Mouse (Mus musculus): ENCODE measurements around the gene Vamp1. TPM values are rescaled to one million over a fixed set of nuclear protein-coding genes. Genes with fewer than 3 reads are reported as not detected.

Vamp1 gene
- total and polyA plus RNA-seq, 3 experiments, result 1.5 to 5.5 TPM; not detected in 1

DNA sequence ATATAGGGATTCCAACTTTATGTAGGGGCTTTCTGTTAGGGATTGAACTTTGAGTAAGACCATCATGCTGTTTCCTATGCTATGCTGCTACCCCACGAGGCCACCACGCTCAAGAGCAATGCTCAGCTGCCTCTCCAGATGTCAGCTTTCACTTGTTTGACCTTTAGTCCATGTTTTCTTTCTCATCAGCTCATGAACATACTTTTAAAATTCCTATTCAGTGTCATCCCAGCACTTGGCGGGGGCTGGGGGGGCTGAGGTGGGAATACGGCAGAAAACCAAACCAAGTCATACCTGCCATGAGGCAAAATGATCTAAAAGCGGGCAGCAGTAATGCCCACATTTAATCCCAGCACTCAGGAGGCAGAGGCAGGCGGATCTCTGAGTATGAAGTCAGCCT lies 2.2 kb upstream of the Vamp1 start:
- no peak for TF ChIP-seq MYB (IDR thresholded peaks at IDR 0.05; ENCODE audit: low read depth, low read length)
- TF ChIP-seq ELF1 (IDR thresholded peaks at IDR 0.05; ENCODE audit: low read depth, low read length), result no peak
- TF ChIP-seq ETS1 (IDR thresholded peaks at IDR 0.05; ENCODE audit: low read depth, low read length), result no peak
- no peak overlapping the region for H3K4me3 ChIP-seq (ENCODE audit: control insufficient read depth in 1 of 2, insufficient read depth in 1 of 2, low read depth in 2 of 2, low read length in 2 of 2)
- H3K4me1 ChIP-seq (ENCODE audit: control insufficient read depth in 1 of 2, insufficient read depth in 2 of 2, low read length in 2 of 2), result peaks cover 6 to 12% of the 10 kb centered on the region in 2 experiments

DNA sequence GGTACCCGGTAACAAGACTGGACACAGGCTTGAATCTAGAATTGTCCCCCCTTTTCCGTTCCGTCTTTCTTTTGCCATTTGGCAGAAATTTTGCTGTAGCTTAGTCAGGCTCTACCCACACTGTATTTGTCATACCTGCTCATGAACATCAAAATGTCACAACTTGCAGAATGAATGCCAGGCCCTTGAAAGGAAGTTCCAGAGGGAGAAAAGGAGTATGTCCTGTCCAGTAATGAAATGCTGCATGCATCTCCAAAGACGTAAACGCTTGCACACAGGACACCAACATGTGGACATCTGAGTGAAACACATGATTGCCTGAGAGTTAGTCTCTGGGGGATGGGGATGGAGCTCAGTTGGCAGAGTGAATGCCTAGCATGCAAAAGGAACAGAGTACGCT lies 1.6 kb upstream of the Vamp1 start:
- no peaks in the 10 kb centered on the region for H3K9me3 ChIP-seq (replicated peaks; ENCODE audit: insufficient read depth, low read length)
- H3K79me2 ChIP-seq (ENCODE audit: control insufficient read depth, insufficient read depth, low read length, poor library complexity), result no peaks in the 10 kb centered on the region; the same call in 1 of the 2 replicates
- peaks cover 2 to 6% of the 10 kb centered on the region in 2 experiments; a peak in 1 of 4 replicates for H3K27me3 ChIP-seq (ENCODE audit: control insufficient read depth in 1 of 2, insufficient read depth in 2 of 2, low read length in 2 of 2)
- no peak for DNase-seq (ENCODE audit: low read depth, low spot score)
- no peak overlapping the region for H3K9ac ChIP-seq (ENCODE audit: control insufficient read depth, low read depth, low read length, poor library complexity, severe bottlenecking)
- TF ChIP-seq MYB (IDR thresholded peaks at IDR 0.05; ENCODE audit: low read depth, low read length) (no peak), ZNF384 (IDR thresholded peaks at IDR 0.05; ENCODE audit: low read depth, low read length) (no peak), RAD21 (IDR thresholded peaks at IDR 0.05; ENCODE audit: low read depth, low read length) (no peak), HCFC1 (IDR thresholded peaks at IDR 0.05; ENCODE audit: low read depth, low read length) (no peak), CHD2 (IDR thresholded peaks at IDR 0.05; ENCODE audit: low read length) (no peak), CTCF (IDR thresholded peaks at IDR 0.05 in 2 of 3, conservative IDR thresholded peaks at IDR 0.05 in 1 of 3; ENCODE audit: control insufficient read depth in 1 of 3, insufficient read depth in 1 of 3, low read depth in 2 of 3, low read length in 3 of 3, poor library complexity in 1 of 3, severe bottlenecking in 1 of 3) (no peak), MEF2A (IDR thresholded peaks at IDR 0.05; ENCODE audit: extremely low read depth, insufficient replicate concordance, low read depth, low read length, poor library complexity, severe bottlenecking) (no peak), TCF12 (IDR thresholded peaks at IDR 0.05; ENCODE audit: low read depth, low read length) (no peak)
- H3K27ac ChIP-seq (ENCODE audit: control insufficient read depth, low read depth, low read length), result no peak overlapping the region
- no peak overlapping the region for H3K4me3 ChIP-seq (ENCODE audit: control insufficient read depth in 1 of 2, insufficient read depth in 1 of 2, low read depth in 2 of 2, low read length in 2 of 2)
- H3K4me1 ChIP-seq (ENCODE audit: control insufficient read depth in 1 of 2, insufficient read depth in 2 of 2, low read length in 2 of 2), result peaks cover 6 to 17% of the 10 kb centered on the region in 2 experiments
- H3K36me3 ChIP-seq (ENCODE audit: control insufficient read depth in 1 of 2, insufficient read depth in 2 of 2, low read length in 2 of 2), result peaks cover 0 to 13% of the 10 kb centered on the region in 2 experiments; a peak in 2 of 4 replicates

More for the DNA sequence above, 2.2 kb upstream of the Vamp1 start:
- Histone ChIP-seq H3K27ac (ENCODE audit: control insufficient read depth, low read depth, low read length) (no peak overlapping the region), H3K9ac (ENCODE audit: control insufficient read depth, low read depth, low read length, poor library complexity, severe bottlenecking) (no peak overlapping the region), H3K79me2 (ENCODE audit: control insufficient read depth, insufficient read depth, low read length, poor library complexity) (no peaks in the 10 kb centered on the region; the same call in 1 of the 2 replicates), H3K36me3 (ENCODE audit: control insufficient read depth in 1 of 2, insufficient read depth in 2 of 2, low read length in 2 of 2) (peaks cover 0 to 9% of the 10 kb centered on the region in 2 experiments; a peak in 1 of 4 replicates), H3K27me3 (ENCODE audit: control insufficient read depth in 1 of 2, insufficient read depth in 2 of 2, low read length in 2 of 2) (peaks cover 2 to 6% of the 10 kb centered on the region in 2 experiments; a peak in 1 of 4 replicates), H3K9me3 (replicated peaks; ENCODE audit: insufficient read depth, low read length) (no peaks in the 10 kb centered on the region)
- DNase-seq (ENCODE audit: low read depth, low spot score), result no peak

DNA sequence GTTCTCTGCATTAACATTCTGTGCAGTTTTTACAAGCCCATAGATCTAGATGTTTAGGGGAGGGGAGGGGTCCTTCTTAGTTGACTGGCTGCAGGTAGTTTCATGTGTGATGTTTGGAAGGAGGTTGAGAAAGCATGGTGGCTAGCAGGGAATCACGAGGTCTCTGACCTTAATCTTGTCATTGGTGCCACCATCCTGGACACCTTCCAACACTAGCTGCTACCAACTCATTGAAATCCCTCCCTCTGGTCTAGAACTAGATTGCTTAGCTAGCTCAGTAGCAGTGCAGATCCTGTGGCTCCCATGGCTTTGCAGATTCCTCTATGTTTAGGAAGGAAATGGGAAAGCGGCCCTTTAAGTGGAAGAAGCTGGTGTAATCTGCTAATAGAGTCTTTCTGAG lies 1.5 kb downstream of the Vamp1 start:
- H3K79me2 ChIP-seq (ENCODE audit: control insufficient read depth, insufficient read depth, low read length, poor library complexity), result no peaks in the 10 kb centered on the region; the same call in 1 of the 2 replicates
- H3K4me3 ChIP-seq (ENCODE audit: control insufficient read depth in 1 of 2, insufficient read depth in 1 of 2, low read depth in 2 of 2, low read length in 2 of 2), result no peak overlapping the region
- peaks cover 0 to 12% of the 10 kb centered on the region in 2 experiments; a peak in 2 of 4 replicates for H3K36me3 ChIP-seq (ENCODE audit: control insufficient read depth in 1 of 2, insufficient read depth in 2 of 2, low read length in 2 of 2)
- no peak for DNase-seq (ENCODE audit: low read depth, low spot score)
- no peak overlapping the region for H3K27ac ChIP-seq (ENCODE audit: control insufficient read depth, low read depth, low read length)
- peaks cover 0 to 6% of the 10 kb centered on the region in 2 experiments; a peak in 1 of 4 replicates for H3K27me3 ChIP-seq (ENCODE audit: control insufficient read depth in 1 of 2, insufficient read depth in 2 of 2, low read length in 2 of 2)
- TF ChIP-seq TCF12 (IDR thresholded peaks at IDR 0.05; ENCODE audit: low read depth, low read length) (no peak), JUND (IDR thresholded peaks at IDR 0.05; ENCODE audit: low read depth, low read length) (no peak), RCOR1 (IDR thresholded peaks at IDR 0.05; ENCODE audit: low read depth, low read length) (no peak), ZMIZ1 (IDR thresholded peaks at IDR 0.05; ENCODE audit: low read depth, low read length) (no peak), NELFE (IDR thresholded peaks at IDR 0.05; ENCODE audit: low read depth, low read length) (no peak), MYB (IDR thresholded peaks at IDR 0.05; ENCODE audit: low read depth, low read length) (no peak), SIN3A (IDR thresholded peaks at IDR 0.05; ENCODE audit: low read length) (no peak), SMC3 (IDR thresholded peaks at IDR 0.05; ENCODE audit: low read depth, low read length) (no peak), MXI1 (IDR thresholded peaks at IDR 0.05; ENCODE audit: low read depth, low read length) (no peak), EP300 (IDR thresholded peaks at IDR 0.05; ENCODE audit: low read depth in 1 of 2, low read length in 2 of 2) (no peak), POLR2AphosphoS5 (IDR thresholded peaks at IDR 0.05; ENCODE audit: borderline replicate concordance, low read depth, low read length) (no peak), USF1 (IDR thresholded peaks at IDR 0.05; ENCODE audit: low read depth, low read length) (no peak)
- H3K9ac ChIP-seq (ENCODE audit: control insufficient read depth, low read depth, low read length, poor library complexity, severe bottlenecking), result no peak overlapping the region
- H3K9me3 ChIP-seq (replicated peaks; ENCODE audit: insufficient read depth, low read length), result no peaks in the 10 kb centered on the region
- H3K4me1 ChIP-seq (ENCODE audit: control insufficient read depth in 1 of 2, insufficient read depth in 2 of 2, low read length in 2 of 2), result peaks cover 7 to 11% of the 10 kb centered on the region in 2 experiments
